Mouse (Mus musculus) ES-Bruce4 (cell line): ENCODE results near the gene Fkrp. TPM values are rescaled to one million over a fixed set of nuclear protein-coding genes. Genes with fewer than 3 reads are reported as not detected.
A peak's percentile ranks its signal among the peaks of the same experiment; 100 is the strongest.

Source experiments
- H3K27ac ChIP-seq: 2 replicates; pipeline ENCODE4 v1.5.1; 2012; ENCODE audit warnings: low read length, inconsistent platforms; ENCODE audit not compliant: insufficient read depth
- H3K27me3 ChIP-seq: 2 replicates; pipeline ENCODE4 v1.6.1; 2012; ENCODE audit warnings: mild to moderate bottlenecking, low read length, inconsistent platforms; ENCODE audit not compliant: control insufficient read depth, poor library complexity, insufficient read depth, severe bottlenecking
- H3K36me3 ChIP-seq: 2 replicates; pipeline ENCODE4 v1.6.1; 2012; ENCODE audit warnings: inconsistent platforms, mild to moderate bottlenecking, low read length, moderate library complexity; ENCODE audit not compliant: control insufficient read depth, poor library complexity, insufficient read depth, severe bottlenecking
- H3K4me1 ChIP-seq: one replicate; pipeline ENCODE4 v1.8.1; 2011; ENCODE audit warnings: low read length; ENCODE audit not compliant: control insufficient read depth, insufficient read depth
- H3K4me3 ChIP-seq: 2 replicates; pipeline ENCODE4 v1.5.1; 2011; ENCODE audit warnings: low read depth, mild to moderate bottlenecking, low read length
- H3K9ac ChIP-seq: 2 replicates; pipeline ENCODE4 v1.6.1; 2012; ENCODE audit warnings: low read depth, mild to moderate bottlenecking, inconsistent platforms; ENCODE audit not compliant: poor library complexity, severe bottlenecking
- H3K9me3 ChIP-seq: replicated peaks from 2 replicates; pipeline ENCODE4 v1.6.1; 2012; ENCODE audit warnings: mild to moderate bottlenecking, low read length, inconsistent platforms; ENCODE audit not compliant: control insufficient read depth, poor library complexity, insufficient read depth, severe bottlenecking
- CTCF ChIP-seq: IDR thresholded peaks from one replicate; pipeline ENCODE4 v1.8.1; 2011; ENCODE audit warnings: low read depth, low read length
- EP300 ChIP-seq: IDR thresholded peaks from 2 replicates; pipeline ENCODE4 v1.6.1; 2011; ENCODE audit warnings: low read depth, low read length; ENCODE audit not compliant: insufficient read depth
- POLR2A ChIP-seq: IDR thresholded peaks from one replicate; pipeline ENCODE4 v1.8.1; 2011; ENCODE audit warnings: low read length; ENCODE audit not compliant: insufficient read depth
- polyA plus RNA-seq: library from polyadenylated mRNA; stranded (reverse); fragments of >200 nt; gene quantifications from 2 replicates; pipeline ENCODE4 v1.2.4, GENCODE M21; 2011; ENCODE audit warnings: low read depth; ENCODE audit not compliant: missing spikeins, insufficient read depth, insufficient read length

Fkrp gene
- polyA plus RNA-seq, 1 experiment = 14.7 TPM

- Histone ChIP-seq H3K9me3 (no peaks in the 10 kb centered on the region), H3K36me3 (peaks cover 8% of the 10 kb centered on the region), H3K4me1 (peaks cover 2% of the 10 kb centered on the region), H3K27ac (no peak within 1 kb of the TSS), H3K27me3 (no peaks in the 10 kb centered on the region), H3K4me3 (peak within 1 kb of the TSS; percentile 71), H3K9ac (peak within 1 kb of the TSS; percentile 51)
- TF ChIP-seq POLR2A (peak; percentile 28), CTCF (no peak)
These were observed 26.1 kb upstream of the Fkrp start, which contains the start of gene Prkd2 for GRCm38 (mm10) chr7:16842645-16843063. Gene Prkd2 (plus strand): TSS chr7:16842902.

- Histone ChIP-seq H3K9ac (no peak overlapping the region), H3K27ac (no peak overlapping the region), H3K4me1 (peaks cover 2% of the 10 kb centered on the region), H3K9me3 (no peaks in the 10 kb centered on the region), H3K27me3 (no peaks in the 10 kb centered on the region), H3K4me3 (no peak overlapping the region; the same call in 1 of the 2 replicates), H3K36me3 (peaks cover 11% of the 10 kb centered on the region)
- TF ChIP-seq EP300 = no peak
- no peak for TF ChIP-seq POLR2A
- no peak for TF ChIP-seq CTCF
These were observed 25.3 kb upstream of the Fkrp start for GRCm38 (mm10) chr7:16841561-16842560.

- TF ChIP-seq EP300 (no peak), POLR2A (no peak), CTCF (no peak)
- Histone ChIP-seq H3K9ac (no peak overlapping the region), H3K9me3 (no peaks in the 10 kb centered on the region), H3K4me3 (no peak overlapping the region), H3K27ac (no peak overlapping the region), H3K36me3 (peaks cover 11% of the 10 kb centered on the region), H3K27me3 (no peaks in the 10 kb centered on the region), H3K4me1 (peaks cover 2% of the 10 kb centered on the region)
These were observed 24.5 kb upstream of the Fkrp start for GRCm38 (mm10) chr7:16841078-16841477.

DNA sequence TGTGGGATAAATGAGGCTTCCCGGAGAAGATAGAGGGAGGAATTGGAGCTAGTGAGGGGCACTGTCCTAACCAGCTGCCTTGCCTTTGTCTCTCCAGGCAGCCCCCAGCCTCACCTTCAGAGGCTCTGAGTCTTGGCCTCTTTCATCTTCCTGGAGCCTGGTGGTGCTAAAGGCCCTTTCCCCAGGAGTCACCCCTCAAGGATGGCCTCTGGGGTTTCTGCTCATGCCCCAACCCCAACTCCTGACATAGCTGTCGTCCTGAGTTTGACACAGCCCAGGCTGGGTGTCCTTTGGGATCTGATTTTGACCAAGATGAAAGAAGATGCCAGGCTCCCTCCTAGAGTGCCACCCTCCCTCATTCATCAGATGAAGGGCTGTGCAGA, 23.6 kb upstream of the Fkrp start:
- TF ChIP-seq EP300 = no peak
- no peak for TF ChIP-seq POLR2A
- no peak for TF ChIP-seq CTCF
- no peak overlapping the region for H3K9ac ChIP-seq
- H3K4me1 ChIP-seq = peaks cover 2% of the 10 kb centered on the region
- H3K27ac ChIP-seq = no peak overlapping the region
- H3K36me3 ChIP-seq = peaks cover 11% of the 10 kb centered on the region
- no peaks in the 10 kb centered on the region for H3K27me3 ChIP-seq
- H3K4me3 ChIP-seq = no peak overlapping the region
- H3K9me3 ChIP-seq = no peaks in the 10 kb centered on the region

DNA sequence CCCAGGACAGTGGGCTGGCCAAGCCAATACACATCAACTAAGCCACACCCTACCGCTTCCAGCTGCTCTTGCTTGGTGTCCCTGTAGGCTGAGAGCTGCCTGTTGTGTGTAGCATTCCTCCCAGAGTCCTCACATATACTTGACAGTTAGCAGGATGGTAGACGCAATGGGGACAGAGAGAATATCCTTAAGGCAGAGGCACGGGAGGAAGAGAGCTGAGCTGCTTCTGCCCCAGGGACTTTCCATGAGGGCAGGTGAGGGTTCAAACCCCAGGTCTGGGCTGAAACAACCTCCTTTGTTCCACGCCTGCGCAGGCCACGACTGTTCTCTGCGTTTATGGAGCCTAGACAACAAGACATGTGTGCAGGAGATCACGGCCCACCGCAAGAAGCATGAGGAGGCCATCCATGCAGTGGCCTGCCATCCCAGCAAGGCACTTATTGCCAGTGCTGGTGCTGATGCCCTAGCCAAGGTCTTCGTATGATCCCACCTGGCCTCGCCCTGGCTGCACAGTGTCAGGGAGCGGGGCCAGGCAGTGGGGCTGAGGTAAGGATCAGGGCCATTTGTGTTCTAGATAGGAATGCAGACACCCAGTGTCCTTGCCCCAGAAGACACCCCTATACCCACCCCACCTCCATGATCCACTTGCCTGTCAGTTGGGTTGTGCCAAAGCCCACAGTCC, 23.0 kb upstream of the Fkrp start:
- H3K4me1 ChIP-seq = peaks cover 2% of the 10 kb centered on the region
- no peak overlapping the region for H3K27ac ChIP-seq
- H3K4me3 ChIP-seq = no peak overlapping the region
- H3K9me3 ChIP-seq = no peaks in the 10 kb centered on the region
- H3K36me3 ChIP-seq = peaks cover 11% of the 10 kb centered on the region
- no peak overlapping the region for H3K9ac ChIP-seq
- no peak for TF ChIP-seq CTCF
- no peak for TF ChIP-seq EP300
- TF ChIP-seq POLR2A = no peak
- H3K27me3 ChIP-seq = no peaks in the 10 kb centered on the region

GRCm38 (mm10) chr7:16838804-16839426, 22.4 kb upstream of the Fkrp start:
- Histone ChIP-seq H3K27ac (no peak overlapping the region), H3K4me3 (no peak overlapping the region), H3K27me3 (no peaks in the 10 kb centered on the region), H3K9me3 (no peaks in the 10 kb centered on the region), H3K36me3 (peaks cover 11% of the 10 kb centered on the region), H3K4me1 (no peaks in the 10 kb centered on the region), H3K9ac (no peak overlapping the region)
- TF ChIP-seq CTCF = no peak
- TF ChIP-seq POLR2A = no peak
- TF ChIP-seq EP300 = no peak
